Mouse (Mus musculus): ENCODE results near the gene Kcp.

Gene Kcp

GRCm38 (mm10) chr6:29425118-29425517, 82.6 kb downstream of the Kcp start:
- CTCF ChIA-PET = interaction anchor here (0.6 kb wide), 1 partner anchor 201 kb away, joined by 3 read pairs; no protein-coding TSS in a partner anchor
